Mouse (Mus musculus): Measurements from ENCODE around the gene Ric8a. TPM values are rescaled to one million over a fixed set of nuclear protein-coding genes. Genes with fewer than 3 reads are reported as not detected.

Gene Ric8a
- polyA plus RNA-seq (2014; fragmentation: Illumina TruSeq; extraction: RNeasy Lipid Tissue Mini Kit (QIAGEN cat#74804); ENCODE audit: low replicate concordance): 3.7 TPM

GRCm38 (mm10) chr7:140856785-140857549, at the start of gene Ric8a:
Gene Ric8a, plus strand, starts transcription at chr7:140856957.

GRCm38 (mm10) chr7:140821653-140822329, 35.0 kb upstream of the Ric8a start, which contains the start of gene Zfp941:
Gene Zfp941, minus strand, starts transcription at chr7:140822178.

DNA sequence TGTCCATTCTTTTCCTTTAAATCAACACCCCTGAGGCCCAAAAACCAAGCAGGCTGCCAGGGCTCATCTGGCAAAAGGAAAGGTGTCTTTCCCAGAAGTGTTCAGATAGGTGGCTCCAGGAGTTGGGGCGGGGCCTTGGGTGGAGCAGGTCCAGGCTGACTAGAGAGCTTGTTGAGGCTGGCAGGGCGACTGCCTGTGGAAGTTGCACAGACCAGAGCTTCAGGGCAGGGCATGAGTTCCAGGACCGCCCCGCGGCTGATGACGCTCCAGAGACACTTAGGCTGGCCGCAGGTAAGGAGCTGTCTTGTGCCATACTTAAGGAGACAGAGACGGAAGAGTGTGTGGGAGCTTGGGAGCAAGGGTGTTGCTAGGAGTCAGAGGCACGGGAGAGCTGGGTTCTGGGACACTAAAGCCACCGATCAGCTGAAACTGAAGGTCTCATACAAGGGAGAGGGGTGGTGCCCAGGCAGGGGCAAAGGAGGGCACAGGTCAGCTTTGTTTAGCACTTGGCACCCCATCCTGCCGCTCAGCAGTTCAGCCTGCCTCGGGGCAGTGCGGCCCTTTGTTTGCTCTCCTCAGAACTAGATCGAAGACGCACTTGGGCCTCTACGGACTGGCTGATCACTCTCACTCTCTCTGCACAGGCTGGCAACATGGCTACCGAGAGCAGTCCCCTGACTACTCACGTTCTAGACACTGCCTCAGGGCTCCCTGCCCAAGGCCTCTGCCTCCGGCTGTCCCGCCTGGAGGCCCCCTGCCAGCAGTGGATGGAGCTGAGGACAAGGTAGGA, 21.6 kb upstream of the Ric8a start, which contains the start of gene Urah:
Gene Urah (plus strand): TSS at position 51 of the 790 bp plus-strand sequence.

GRCm38 (mm10) chr7:140844905-140845665, 11.7 kb upstream of the Ric8a start, which contains the start of gene Scgb1c1:
Gene Scgb1c1, plus strand, starts transcription at chr7:140845547.

GRCm38 (mm10) chr7:140847755-140848580, 8.8 kb upstream of the Ric8a start, which contains the start of gene Odf3:
Gene Odf3, plus strand, starts transcription at chr7:140847805.

DNA sequence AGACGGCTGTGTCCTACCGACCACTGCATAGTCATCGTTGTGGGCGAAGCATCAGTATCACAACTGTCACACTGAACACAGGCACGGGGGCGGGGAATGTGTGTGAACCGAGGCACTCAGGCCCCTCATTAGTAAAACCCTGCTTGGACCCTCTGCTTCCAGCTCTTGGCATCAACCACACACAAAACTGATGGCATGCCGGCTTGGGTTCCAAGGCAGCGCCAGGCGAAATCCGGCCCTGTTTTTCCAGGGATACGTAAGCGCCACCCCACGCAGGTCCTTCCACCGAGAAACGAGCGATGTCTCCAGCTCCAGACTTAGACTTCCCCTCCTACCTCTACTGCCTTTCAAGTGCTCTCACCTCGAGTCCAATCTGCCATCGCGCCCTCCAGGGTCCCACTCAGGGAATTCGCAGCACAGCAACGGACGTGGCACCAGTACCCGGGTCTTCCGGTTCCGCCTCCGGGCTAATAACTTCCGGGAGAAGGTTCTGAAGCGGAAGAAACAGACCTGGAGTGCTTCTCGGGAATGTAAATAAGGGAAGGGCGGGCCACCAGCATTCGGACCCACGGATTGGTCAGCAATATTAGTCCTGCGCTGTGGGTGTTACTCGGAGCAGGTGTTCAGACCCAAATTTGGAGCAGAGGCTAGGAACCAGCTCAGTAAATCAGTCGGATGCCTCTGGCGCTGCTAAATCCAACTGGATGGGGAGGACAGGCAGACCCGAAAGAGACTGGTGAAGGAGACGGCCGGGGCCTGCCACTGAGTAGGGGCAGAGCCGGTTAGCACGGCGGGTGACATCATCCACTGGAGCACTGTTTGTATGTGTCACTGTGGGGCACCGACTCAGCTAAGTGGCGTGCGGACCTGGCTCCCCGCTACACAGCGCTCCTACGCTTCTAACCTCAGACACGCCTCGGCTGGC, 635 bp upstream of the Ric8a start, which contains the start of gene Gm45785:
Gene Gm45785 (minus strand): TSS at position 472 of the 925 bp plus-strand sequence.

DNA sequence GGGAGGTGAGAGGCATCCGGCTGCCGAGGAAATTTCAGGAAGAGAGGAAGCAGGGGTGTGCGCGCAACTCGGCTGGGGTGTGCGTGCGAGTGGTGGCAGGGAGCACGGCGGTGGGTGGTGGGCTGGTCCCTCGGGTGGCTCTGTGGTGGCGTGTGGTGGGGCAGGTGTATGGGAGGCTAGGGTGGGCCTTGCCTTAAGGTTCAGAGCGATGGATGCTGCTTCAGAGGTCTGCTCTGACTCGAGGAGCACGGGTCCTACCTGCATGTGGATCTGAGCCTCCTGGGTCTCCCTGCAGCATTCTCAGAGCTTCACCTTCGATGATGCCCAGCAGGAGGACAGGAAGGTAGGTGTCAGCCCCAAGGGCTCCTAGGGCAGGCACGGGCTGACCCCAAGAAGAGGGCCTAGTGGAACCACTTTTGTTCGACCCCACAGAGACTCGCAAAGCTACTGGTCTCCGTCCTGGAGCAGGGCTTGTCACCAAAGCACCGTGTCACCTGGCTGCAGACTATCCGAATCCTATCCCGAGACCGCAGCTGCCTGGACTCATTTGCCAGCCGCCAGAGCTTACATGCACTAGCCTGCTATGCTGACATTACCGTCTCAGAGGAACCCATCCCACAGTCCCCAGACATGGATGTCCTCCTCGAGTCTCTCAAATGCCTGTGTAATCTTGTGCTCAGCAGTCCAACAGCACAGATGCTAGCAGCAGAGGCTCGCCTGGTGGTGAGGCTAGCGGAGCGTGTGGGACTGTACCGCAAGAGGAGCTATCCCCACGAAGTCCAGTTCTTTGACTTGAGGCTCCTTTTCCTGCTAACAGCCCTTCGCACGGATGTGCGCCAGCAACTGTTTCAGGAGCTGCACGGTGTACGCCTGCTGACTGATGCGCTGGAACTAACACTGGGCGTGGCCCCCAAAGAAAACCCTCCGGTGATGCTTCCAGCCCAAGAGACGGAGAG, 1.1 kb downstream of the Ric8a start, which contains the start of gene Bet1l:
Gene Bet1l (minus strand): TSS at position 28 of the 956 bp plus-strand sequence.

DNA sequence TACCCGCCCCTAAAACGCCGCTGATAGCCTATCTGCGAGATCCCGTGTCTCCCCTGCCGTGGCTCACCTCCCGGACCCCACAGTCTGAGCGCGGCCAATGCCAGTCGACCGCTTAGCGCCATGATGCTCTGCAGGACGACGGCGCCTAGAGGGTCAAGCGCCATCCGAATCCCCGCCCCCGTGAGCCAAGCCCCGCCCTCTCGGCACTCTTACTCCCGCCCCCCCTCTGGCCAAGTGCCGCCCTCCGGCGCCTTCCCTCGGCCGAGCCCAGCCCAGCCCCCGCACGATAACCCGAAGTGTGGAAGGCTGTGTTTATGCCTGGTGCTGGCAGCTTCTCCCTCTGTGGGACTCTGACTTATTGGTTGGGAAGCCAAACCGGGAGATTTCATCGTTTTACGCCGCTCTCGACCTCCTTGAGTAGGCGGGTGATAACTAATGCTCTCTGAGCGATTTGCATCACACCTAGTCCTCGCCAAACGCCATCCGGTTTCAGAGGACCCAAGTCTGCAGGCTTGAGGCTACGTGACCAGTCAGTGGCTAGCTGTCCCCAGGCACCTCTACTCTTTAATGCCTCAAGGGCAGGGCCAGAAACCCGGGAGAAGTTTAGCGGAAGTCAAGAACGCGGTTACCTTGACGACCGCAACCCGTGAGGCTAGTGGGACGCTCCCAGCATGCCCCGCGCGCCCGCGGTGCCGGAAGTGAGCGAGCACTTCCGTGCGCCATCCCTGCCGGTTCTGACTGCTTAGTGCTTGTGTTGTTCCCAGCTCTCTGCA, 25.1 kb downstream of the Ric8a start, which contains the start of the genes Psmd13 and Sirt3:
Gene Psmd13 (plus strand): TSS at position 273 of the 773 bp plus-strand sequence.
Gene Sirt3 (minus strand): TSS at position 614 of the 773 bp plus-strand sequence.

GRCm38 (mm10) chr7:140900220-140900619, 43.5 kb downstream of the Ric8a start, which contains the start of gene Cox8b:
Gene Cox8b, minus strand, starts transcription at chr7:140900446.

Other genes with a start within 250 kb of the Ric8a start
- not detected for gene Olfr61, start 228.0 kb upstream of the Ric8a start, polyA plus RNA-seq (2014; fragmentation: Illumina TruSeq; extraction: RNeasy Lipid Tissue Mini Kit (QIAGEN cat#74804); ENCODE audit: low replicate concordance)
- not detected for gene Olfr53, start 210.5 kb upstream of the Ric8a start, polyA plus RNA-seq (2014; fragmentation: Illumina TruSeq; extraction: RNeasy Lipid Tissue Mini Kit (QIAGEN cat#74804); ENCODE audit: low replicate concordance)
- not detected for gene Olfr539, start 197.0 kb upstream of the Ric8a start, polyA plus RNA-seq (2014; fragmentation: Illumina TruSeq; extraction: RNeasy Lipid Tissue Mini Kit (QIAGEN cat#74804); ENCODE audit: low replicate concordance)
- gene Olfr45, start 175.0 kb upstream of the Ric8a start, polyA plus RNA-seq (2014; fragmentation: Illumina TruSeq; extraction: RNeasy Lipid Tissue Mini Kit (QIAGEN cat#74804); ENCODE audit: low replicate concordance): not detected
- gene Olfr541, start 159.7 kb upstream of the Ric8a start, polyA plus RNA-seq (2014; fragmentation: Illumina TruSeq; extraction: RNeasy Lipid Tissue Mini Kit (QIAGEN cat#74804); ENCODE audit: low replicate concordance): not detected
- 17.1 TPM for gene Cyp2e1, start 93.2 kb upstream of the Ric8a start, polyA plus RNA-seq (2014; fragmentation: Illumina TruSeq; extraction: RNeasy Lipid Tissue Mini Kit (QIAGEN cat#74804); ENCODE audit: low replicate concordance)
- gene Syce1, start 69.1 kb upstream of the Ric8a start, polyA plus RNA-seq (2014; fragmentation: Illumina TruSeq; extraction: RNeasy Lipid Tissue Mini Kit (QIAGEN cat#74804); ENCODE audit: low replicate concordance): not detected
- 0.48 TPM for gene Zfp941, start 34.8 kb upstream of the Ric8a start, polyA plus RNA-seq (2014; fragmentation: Illumina TruSeq; extraction: RNeasy Lipid Tissue Mini Kit (QIAGEN cat#74804); ENCODE audit: low replicate concordance)
- gene Urah, start 21.9 kb upstream of the Ric8a start, polyA plus RNA-seq (2014; fragmentation: Illumina TruSeq; extraction: RNeasy Lipid Tissue Mini Kit (QIAGEN cat#74804); ENCODE audit: low replicate concordance): 11.9 TPM
- not detected for gene Scgb1c1, start 11.4 kb upstream of the Ric8a start, polyA plus RNA-seq (2014; fragmentation: Illumina TruSeq; extraction: RNeasy Lipid Tissue Mini Kit (QIAGEN cat#74804); ENCODE audit: low replicate concordance)
- gene Odf3, start 9.2 kb upstream of the Ric8a start, polyA plus RNA-seq (2014; fragmentation: Illumina TruSeq; extraction: RNeasy Lipid Tissue Mini Kit (QIAGEN cat#74804); ENCODE audit: low replicate concordance): not detected
- not detected for gene Gm45785, start 626 bp upstream of the Ric8a start, polyA plus RNA-seq (2014; fragmentation: Illumina TruSeq; extraction: RNeasy Lipid Tissue Mini Kit (QIAGEN cat#74804); ENCODE audit: low replicate concordance)
- gene Bet1l, start 620 bp downstream of the Ric8a start, polyA plus RNA-seq (2014; fragmentation: Illumina TruSeq; extraction: RNeasy Lipid Tissue Mini Kit (QIAGEN cat#74804); ENCODE audit: low replicate concordance): 0.78 TPM
- 132 TPM for gene Psmd13, start 25.0 kb downstream of the Ric8a start, polyA plus RNA-seq (2014; fragmentation: Illumina TruSeq; extraction: RNeasy Lipid Tissue Mini Kit (QIAGEN cat#74804); ENCODE audit: low replicate concordance)
- gene Sirt3, start 25.4 kb downstream of the Ric8a start, polyA plus RNA-seq (2014; fragmentation: Illumina TruSeq; extraction: RNeasy Lipid Tissue Mini Kit (QIAGEN cat#74804); ENCODE audit: low replicate concordance): 3.8 TPM
- gene Cox8b, start 43.5 kb downstream of the Ric8a start, polyA plus RNA-seq (2014; fragmentation: Illumina TruSeq; extraction: RNeasy Lipid Tissue Mini Kit (QIAGEN cat#74804); ENCODE audit: low replicate concordance): not detected
- 23.8 TPM for gene Nlrp6, start 63.9 kb downstream of the Ric8a start, polyA plus RNA-seq (2014; fragmentation: Illumina TruSeq; extraction: RNeasy Lipid Tissue Mini Kit (QIAGEN cat#74804); ENCODE audit: low replicate concordance)
- 0.30 TPM for gene Pgghg, start 84.4 kb downstream of the Ric8a start, polyA plus RNA-seq (2014; fragmentation: Illumina TruSeq; extraction: RNeasy Lipid Tissue Mini Kit (QIAGEN cat#74804); ENCODE audit: low replicate concordance)
- not detected for gene Ifitm5, start 93.3 kb downstream of the Ric8a start, polyA plus RNA-seq (2014; fragmentation: Illumina TruSeq; extraction: RNeasy Lipid Tissue Mini Kit (QIAGEN cat#74804); ENCODE audit: low replicate concordance)
- gene Gm45717, start 99.0 kb downstream of the Ric8a start, polyA plus RNA-seq (2014; fragmentation: Illumina TruSeq; extraction: RNeasy Lipid Tissue Mini Kit (QIAGEN cat#74804); ENCODE audit: low replicate concordance): not detected
- 37.5 TPM for gene Ifitm2, start 99.0 kb downstream of the Ric8a start, polyA plus RNA-seq (2014; fragmentation: Illumina TruSeq; extraction: RNeasy Lipid Tissue Mini Kit (QIAGEN cat#74804); ENCODE audit: low replicate concordance)
- gene Ifitm1, start 110.3 kb downstream of the Ric8a start, polyA plus RNA-seq (2014; fragmentation: Illumina TruSeq; extraction: RNeasy Lipid Tissue Mini Kit (QIAGEN cat#74804); ENCODE audit: low replicate concordance): 3.0 TPM
- gene Ifitm3, start 153.8 kb downstream of the Ric8a start, polyA plus RNA-seq (2014; fragmentation: Illumina TruSeq; extraction: RNeasy Lipid Tissue Mini Kit (QIAGEN cat#74804); ENCODE audit: low replicate concordance): 4.3 TPM
- gene Ifitm6, start 161.0 kb downstream of the Ric8a start, polyA plus RNA-seq (2014; fragmentation: Illumina TruSeq; extraction: RNeasy Lipid Tissue Mini Kit (QIAGEN cat#74804); ENCODE audit: low replicate concordance): 5.2 TPM
- gene Gm17387, start 172.2 kb downstream of the Ric8a start, polyA plus RNA-seq (2014; fragmentation: Illumina TruSeq; extraction: RNeasy Lipid Tissue Mini Kit (QIAGEN cat#74804); ENCODE audit: low replicate concordance): not detected
- 0.45 TPM for gene B4galnt4, start 204.1 kb downstream of the Ric8a start, polyA plus RNA-seq (2014; fragmentation: Illumina TruSeq; extraction: RNeasy Lipid Tissue Mini Kit (QIAGEN cat#74804); ENCODE audit: low replicate concordance)
- 0.74 TPM for gene Pkp3, start 221.3 kb downstream of the Ric8a start, polyA plus RNA-seq (2014; fragmentation: Illumina TruSeq; extraction: RNeasy Lipid Tissue Mini Kit (QIAGEN cat#74804); ENCODE audit: low replicate concordance)
- gene Sigirr, start 243.6 kb downstream of the Ric8a start, polyA plus RNA-seq (2014; fragmentation: Illumina TruSeq; extraction: RNeasy Lipid Tissue Mini Kit (QIAGEN cat#74804); ENCODE audit: low replicate concordance): 1.6 TPM